Mouse (Mus musculus) CH12.LX (cell line): ENCODE measurements at regions not wholly inside any gene's neighbourhood (a gene's known extent, or its start where the extent isn't known, plus 50 kb on each side); places are given as distances from the start of the nearest gene placed in this dataset.

ENCODE experiments used
- IRF4 ChIP-seq: IDR thresholded peaks from 2 replicates; pipeline ENCODE4 v1.6.1; 2014; ENCODE audit warnings: low read depth, mild to moderate bottlenecking, inconsistent platforms, low read length, improper control_type of control experiment
- JUN ChIP-seq: IDR thresholded peaks from 2 replicates; pipeline ENCODE4 v1.6.1; 2011; ENCODE audit warnings: low read depth, mild to moderate bottlenecking, low read length, improper control_type of control experiment, moderate library complexity; ENCODE audit not compliant: insufficient read depth
- JUND ChIP-seq: conservative IDR thresholded peaks from 2 replicates; pipeline ENCODE4 v1.6.1; 2011; ENCODE audit warnings: low read depth, low read length, improper control_type of control experiment
- MYC ChIP-seq: IDR thresholded peaks from 2 replicates; pipeline ENCODE4 v1.6.1; 2011; ENCODE audit warnings: low read depth, mild to moderate bottlenecking, improper control_type of control experiment, low read length
- POLR2A ChIP-seq: IDR thresholded peaks from 2 replicates; pipeline ENCODE4 v1.6.1; 2011; ENCODE audit warnings: low read depth, mild to moderate bottlenecking, improper control_type of control experiment, low read length
- POLR2AphosphoS2 ChIP-seq: IDR thresholded peaks from 2 replicates; pipeline ENCODE4 v1.6.1; 2011; ENCODE audit warnings: low read depth, low read length, improper control_type of control experiment
- TBP ChIP-seq: conservative IDR thresholded peaks from 2 replicates; pipeline ENCODE4 v1.6.1; 2011; ENCODE audit warnings: low read depth, low read length, improper control_type of control experiment
- USF2 ChIP-seq: conservative IDR thresholded peaks from 2 replicates; pipeline ENCODE4 v1.6.1; 2011; ENCODE audit warnings: low read depth, low read length, improper control_type of control experiment
- ZMIZ1 ChIP-seq: IDR thresholded peaks from 2 replicates; pipeline ENCODE4 v1.6.1; 2012; ENCODE audit warnings: low read depth, mild to moderate bottlenecking, inconsistent platforms, low read length, improper control_type of control experiment

DNA sequence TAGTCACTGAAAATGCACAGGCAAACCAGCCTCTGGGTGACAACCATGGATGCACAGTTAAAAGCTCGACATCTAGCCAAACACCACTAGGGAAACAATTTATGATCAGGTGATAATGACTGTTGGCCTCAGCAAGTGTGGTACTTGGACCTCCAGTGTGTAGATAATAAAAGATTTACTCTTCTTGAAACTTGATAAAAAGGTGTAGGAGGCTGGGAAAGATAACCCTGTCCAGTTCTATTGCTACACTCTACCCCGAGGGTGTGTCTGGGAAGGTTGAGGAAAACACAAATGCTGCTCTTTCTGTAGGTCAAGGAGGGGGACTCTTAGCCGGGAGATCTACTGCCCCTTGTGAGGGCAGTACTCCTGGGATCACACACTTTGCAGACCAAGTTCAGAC lies 152.4 kb upstream of the Pik3r1 start:
- TF ChIP-seq JUN (no peak), ZMIZ1 (no peak), MYC (no peak), POLR2A (no peak), JUND (no peak), TBP (no peak), POLR2AphosphoS2 (no peak), USF2 (no peak), IRF4 (no peak)
